Mouse (Mus musculus): ENCODE data around the gene Hid1. TPM values are rescaled to one million over a fixed set of nuclear protein-coding genes. Genes with fewer than 3 reads are reported as not detected.
A peak's percentile ranks its signal among the peaks of the same experiment; 100 is the strongest.

Hid1 gene
- total RNA-seq, 2 experiments from 2014 or later, result 1.0 to 1.2 TPM

DNA sequence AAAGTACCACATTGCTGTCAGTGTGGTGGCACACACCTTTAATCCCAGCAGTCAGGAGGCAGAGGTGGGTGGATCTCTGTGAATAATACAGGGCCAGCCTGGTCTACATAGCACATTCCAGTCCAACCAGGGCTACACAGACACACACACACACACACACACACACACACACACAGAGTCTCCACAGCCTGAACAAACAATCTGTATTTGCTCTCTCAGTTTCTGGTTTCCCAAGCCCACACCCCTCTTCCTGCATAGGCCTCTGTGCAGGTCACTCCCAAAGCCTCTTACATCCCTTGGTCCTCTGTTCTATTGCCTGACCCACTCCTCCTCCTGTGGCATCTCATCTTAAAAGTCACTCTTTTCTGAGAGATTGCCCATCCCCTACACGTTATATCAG, 4.5 kb upstream of the Hid1 start:
- H3K27ac ChIP-seq, result no peak overlapping the region
- DNase-seq, result no peak
- no peak for TF ChIP-seq CTCF (IDR thresholded peaks at IDR 0.05)
- H3K4me3 ChIP-seq, result no peak overlapping the region
- intact Hi-C loops (cut with DNase I), result no loop called here

DNA sequence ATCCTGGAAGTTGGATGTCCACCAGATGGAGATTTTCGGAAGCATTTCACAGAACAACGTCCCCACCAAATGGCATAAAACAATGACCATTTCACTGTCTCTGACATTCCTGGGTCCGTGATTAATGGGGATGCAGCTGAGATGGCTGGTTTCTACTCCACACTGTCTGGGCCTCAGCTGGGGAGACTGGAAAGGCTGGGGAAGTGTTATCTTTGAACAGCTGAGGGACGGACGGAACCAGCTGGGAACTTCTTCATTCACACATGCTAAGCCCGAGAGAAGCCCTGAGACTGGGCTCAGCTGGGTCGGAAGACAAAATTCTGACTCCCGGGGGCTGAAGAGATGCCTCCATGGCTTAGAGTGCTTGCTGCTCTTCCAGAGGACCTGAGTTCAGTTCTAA, 3.8 kb upstream of the Hid1 start:
- H3K27ac ChIP-seq, result no peak overlapping the region
- DNase-seq, result no peak
- intact Hi-C loops (cut with DNase I), result no loop called here
- H3K4me3 ChIP-seq, result no peak overlapping the region
- no peak for TF ChIP-seq CTCF (IDR thresholded peaks at IDR 0.05)

DNA sequence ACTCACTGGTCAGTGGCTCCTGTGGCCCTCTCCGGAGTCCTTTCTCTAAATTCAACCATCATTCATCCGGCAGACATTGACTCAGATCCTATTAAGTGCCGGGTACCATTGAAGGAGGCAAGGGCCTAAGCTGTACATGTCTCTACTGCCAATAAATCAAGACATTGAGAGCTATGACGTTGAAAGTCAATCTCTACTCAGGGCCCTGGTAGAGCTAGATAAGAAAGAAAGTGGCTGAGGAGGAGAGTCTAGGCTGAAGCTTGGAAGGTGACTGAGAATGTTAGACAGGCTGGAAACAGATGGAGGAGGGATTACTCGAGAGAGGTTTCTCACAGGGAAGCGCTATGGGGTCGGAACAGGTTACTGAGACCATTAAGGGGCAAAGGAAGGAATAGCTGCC, 2.8 kb upstream of the Hid1 start:
- no peak for DNase-seq
- intact Hi-C loops (cut with DNase I), result no loop called here
- TF ChIP-seq CTCF (IDR thresholded peaks at IDR 0.05), result no peak
- no peak overlapping the region for H3K4me3 ChIP-seq
- no peak overlapping the region for H3K27ac ChIP-seq

DNA sequence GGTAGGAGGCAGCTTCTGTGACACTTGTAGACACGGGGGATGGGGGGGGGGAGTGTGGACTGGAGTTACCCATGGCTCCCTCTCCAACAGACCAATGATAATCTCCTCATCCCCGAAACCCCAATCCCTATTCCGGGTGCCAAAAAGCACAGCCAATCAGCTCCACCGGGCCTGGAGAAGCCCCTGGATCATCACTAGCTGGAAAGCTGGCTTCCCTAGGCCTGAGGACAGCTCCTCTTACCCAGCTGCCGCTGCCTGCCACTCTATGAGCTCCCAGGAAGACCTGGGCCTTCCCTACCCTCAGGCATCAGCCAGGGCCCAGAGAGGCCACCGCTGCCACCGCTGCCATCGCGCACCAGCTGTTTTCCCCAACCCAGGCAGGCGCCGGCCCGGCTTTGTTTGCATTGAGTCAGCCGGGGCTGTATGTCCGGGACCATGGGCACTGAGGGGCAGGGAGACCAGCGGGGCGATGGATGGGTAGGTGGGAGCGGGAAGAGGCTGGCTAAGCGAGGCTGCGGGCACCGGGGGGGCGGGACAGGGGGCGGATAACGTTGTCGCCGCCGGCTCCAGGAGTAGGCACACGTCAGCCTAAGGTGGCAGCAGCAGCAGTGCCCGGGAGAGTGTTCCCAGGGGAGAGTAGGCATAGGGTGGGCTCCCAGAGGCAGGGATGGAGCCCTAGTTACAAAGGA, 706 bp downstream of the Hid1 start:
- TF ChIP-seq CTCF (IDR thresholded peaks at IDR 0.05), result no peak
- intact Hi-C loops (cut with DNase I), result no loop called here
- Histone ChIP-seq H3K27ac (peak overlapping the region; percentile 72), H3K4me3 (peak overlapping the region; percentile 86)
- DNase-seq, result no peak

DNA sequence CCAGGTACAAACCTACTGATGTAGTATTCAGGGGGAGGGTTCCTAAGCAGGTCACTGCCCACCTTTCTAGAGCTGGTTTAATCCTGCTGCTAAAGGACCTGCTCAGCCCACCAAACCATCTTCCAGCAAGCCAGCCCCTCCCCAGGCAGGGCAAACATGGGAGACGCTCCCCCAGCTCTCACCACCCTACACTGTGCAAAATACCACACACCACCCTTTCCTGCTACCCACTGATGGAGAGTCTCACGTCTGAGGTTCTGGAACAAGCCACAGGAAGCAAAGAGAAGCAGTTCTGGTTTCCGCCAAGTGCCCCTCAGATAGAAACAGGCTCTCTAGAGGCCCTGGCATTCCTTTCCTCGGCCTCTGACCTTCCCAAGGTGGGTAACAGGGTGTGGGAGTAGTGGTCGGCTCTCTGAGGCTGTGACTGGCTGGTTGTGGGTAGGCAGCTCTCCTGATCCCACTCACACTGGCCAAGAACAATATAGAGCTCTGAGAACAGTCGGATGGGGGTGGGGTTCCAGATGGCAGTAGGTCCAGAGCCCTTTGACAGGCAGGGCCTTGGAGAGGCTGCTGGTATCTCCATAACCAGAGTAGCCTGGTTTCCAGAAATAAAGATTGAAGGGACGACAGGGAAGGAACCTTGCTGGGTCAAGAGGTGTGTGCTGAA, 1.4 kb downstream of the Hid1 start:
- peak overlapping the region; percentile 86 for H3K4me3 ChIP-seq
- intact Hi-C loops (cut with DNase I), result no loop called here

DNA sequence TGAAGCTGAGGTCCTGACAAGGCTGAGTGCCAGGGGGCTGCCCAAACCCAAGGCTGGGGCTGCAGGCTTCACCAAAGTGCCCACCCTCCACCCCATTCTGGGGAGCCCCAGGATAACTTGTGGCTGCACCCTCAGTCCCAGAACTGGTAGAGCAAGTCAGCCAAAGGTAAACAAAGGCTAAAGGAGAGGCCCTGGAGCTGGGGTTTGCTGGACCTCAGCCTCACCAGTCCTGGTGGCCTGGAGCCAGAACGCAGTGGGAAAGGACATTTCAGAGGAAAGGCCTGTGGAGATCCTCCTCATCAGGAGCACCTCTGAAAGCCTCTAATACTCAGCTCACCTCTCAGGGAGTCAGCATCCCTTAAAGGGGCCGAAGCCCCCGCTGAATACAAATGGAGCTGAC, 3.4 kb downstream of the Hid1 start:
- TF ChIP-seq CTCF (IDR thresholded peaks at IDR 0.05), result no peak
- Histone ChIP-seq H3K4me3 (no peak overlapping the region), H3K27ac (no peak overlapping the region)
- intact Hi-C loops (cut with DNase I), result no loop called here
- DNase-seq, result no peak

More for the DNA sequence above, 1.4 kb downstream of the Hid1 start:
- TF ChIP-seq CTCF (IDR thresholded peaks at IDR 0.05), result no peak
- peak overlapping the region; percentile 25; the same call in 1 of the 2 replicates for H3K27ac ChIP-seq
- no peak for DNase-seq

DNA sequence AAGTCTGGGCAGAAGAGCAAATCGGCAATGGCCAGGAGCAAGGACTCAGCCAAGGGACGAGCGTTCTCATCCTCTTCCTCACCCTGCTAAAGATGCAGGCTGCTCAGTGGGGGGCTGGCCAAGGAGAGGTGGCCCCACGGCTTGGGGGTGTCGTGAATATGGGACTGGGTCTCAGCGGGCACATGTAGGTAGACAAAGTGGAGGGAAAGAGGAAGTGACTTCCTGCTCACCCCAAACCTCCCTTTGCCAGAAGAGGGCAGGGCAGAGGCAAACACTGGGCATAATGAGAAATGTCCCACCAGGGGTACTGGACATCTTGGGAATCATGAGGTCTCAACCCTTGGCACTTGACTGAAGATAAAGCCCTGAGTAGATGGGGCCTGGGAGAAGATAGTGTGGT, 7.8 kb downstream of the Hid1 start:
- 0 out of 2 replicates have a peak overlapping the region, but pooled peaks have one; percentile 16 for H3K27ac ChIP-seq
- intact Hi-C loops (cut with DNase I), result loop anchor here (2.0 to 5.0 kb wide), 2 partner anchors 68 to 115 kb away; partner anchors contain the start of gene Armc7
- TF ChIP-seq CTCF (IDR thresholded peaks at IDR 0.05), result no peak
- no peak overlapping the region for H3K4me3 ChIP-seq
- no peak for DNase-seq

DNA sequence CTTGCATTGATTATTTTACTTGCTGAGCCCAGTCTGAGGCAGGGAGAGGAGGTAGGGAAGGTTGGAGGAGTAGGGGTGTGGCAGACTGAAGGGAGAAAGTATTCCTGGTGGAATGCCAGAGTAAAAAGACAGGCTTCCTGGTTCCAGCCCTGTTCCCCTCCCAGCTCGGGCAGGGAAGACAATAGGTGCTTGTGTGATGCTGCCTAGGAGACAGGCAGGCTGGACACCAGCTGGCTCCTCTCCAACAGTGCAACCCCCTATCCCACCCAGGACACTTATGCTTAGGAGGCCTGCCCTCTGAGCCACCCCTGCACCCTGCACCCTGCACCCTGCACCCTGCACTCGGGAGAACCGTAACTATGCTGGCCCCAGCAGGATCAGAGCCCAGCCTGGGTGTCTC, 8.3 kb downstream of the Hid1 start:
- 0 out of 2 replicates have a peak overlapping the region, but pooled peaks have one; percentile 16 for H3K27ac ChIP-seq
- intact Hi-C loops (cut with DNase I), result loop anchor here (2.0 to 5.0 kb wide), 2 partner anchors 68 to 116 kb away; partner anchors contain the start of gene Armc7

DNA sequence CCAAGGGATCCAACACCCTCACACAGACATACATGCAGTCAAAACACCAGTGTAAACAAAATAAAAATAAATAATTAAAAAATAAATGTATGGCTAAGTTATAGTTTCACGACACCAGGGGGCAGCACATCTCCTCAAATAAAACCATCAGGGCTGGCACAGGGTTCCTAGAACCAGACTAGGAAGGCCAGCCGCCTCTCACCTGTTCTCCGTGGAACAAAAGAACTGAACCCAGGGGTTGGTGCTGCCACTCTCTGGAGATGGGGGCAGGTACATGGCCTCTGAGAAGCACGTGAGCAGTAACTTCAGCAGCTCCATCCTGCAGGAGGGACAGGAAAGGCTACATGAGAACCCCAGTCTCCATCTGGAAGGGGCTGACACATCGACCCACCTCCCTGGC, 9.1 kb downstream of the Hid1 start:
- peak; percentile 74 for TF ChIP-seq CTCF (IDR thresholded peaks at IDR 0.05)
- Histone ChIP-seq H3K27ac (no peak overlapping the region), H3K4me3 (no peak overlapping the region)
- DNase-seq, result peak; percentile 75
- intact Hi-C loops (cut with DNase I), result loop anchor here (2.0 to 5.0 kb wide), 2 partner anchors 69 to 116 kb away; partner anchors contain the start of gene Armc7

More for the DNA sequence above, 8.3 kb downstream of the Hid1 start:
- no peak overlapping the region for H3K4me3 ChIP-seq
- TF ChIP-seq CTCF (IDR thresholded peaks at IDR 0.05), result no peak
- DNase-seq, result no peak

DNA sequence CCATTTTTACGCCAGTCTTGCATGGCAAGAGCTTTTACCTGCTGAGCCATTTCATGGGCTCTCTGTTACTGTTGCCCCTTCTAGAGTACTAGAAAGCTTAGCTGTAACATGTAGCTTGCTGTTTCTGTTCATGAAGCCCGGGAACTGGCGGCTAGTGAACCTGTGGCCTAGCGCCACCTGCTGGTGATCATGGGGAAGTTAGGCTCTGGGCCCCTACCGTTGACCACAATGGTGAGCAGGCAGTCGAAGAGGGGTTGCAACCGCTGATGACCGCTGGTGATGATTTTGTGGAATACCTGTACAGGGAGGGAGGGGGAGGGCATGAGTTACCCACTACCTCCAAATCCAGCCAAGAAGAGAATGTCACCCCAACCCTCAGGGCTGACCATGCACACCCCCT, 13.4 kb downstream of the Hid1 start:
- Histone ChIP-seq H3K4me3 (no peak overlapping the region), H3K27ac (no peak overlapping the region)
- peak; percentile 93 for TF ChIP-seq CTCF (IDR thresholded peaks at IDR 0.05)
- peak; percentile 76 for DNase-seq
- intact Hi-C loops (cut with DNase I), result loop anchor here (1.0 kb wide), 1 partner anchor 32 kb away; the partner anchor contains the start of gene Ush1g

DNA sequence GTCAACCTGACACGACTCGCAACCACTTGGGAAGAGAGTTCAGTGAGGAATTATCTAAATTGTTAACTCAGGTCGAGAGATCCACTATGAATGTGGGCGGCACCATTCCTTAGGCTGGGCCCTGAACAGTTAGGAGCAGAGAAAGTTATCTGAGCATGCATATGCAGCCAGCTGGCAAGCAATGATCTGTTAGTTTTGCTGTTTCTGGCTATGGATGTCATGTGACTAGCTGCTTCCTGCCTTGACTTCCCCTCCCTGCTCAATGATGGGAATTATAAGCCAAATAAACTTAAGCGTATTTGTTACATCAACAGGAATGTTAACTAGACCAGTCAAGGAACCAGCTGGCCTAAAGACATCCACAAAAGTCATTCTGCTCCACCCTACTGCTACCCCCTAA, 14.2 kb downstream of the Hid1 start:
- intact Hi-C loops (cut with DNase I), result no loop called here
- DNase-seq, result no peak
- Histone ChIP-seq H3K27ac (no peak overlapping the region), H3K4me3 (no peak overlapping the region)
- no peak for TF ChIP-seq CTCF (IDR thresholded peaks at IDR 0.05)

DNA sequence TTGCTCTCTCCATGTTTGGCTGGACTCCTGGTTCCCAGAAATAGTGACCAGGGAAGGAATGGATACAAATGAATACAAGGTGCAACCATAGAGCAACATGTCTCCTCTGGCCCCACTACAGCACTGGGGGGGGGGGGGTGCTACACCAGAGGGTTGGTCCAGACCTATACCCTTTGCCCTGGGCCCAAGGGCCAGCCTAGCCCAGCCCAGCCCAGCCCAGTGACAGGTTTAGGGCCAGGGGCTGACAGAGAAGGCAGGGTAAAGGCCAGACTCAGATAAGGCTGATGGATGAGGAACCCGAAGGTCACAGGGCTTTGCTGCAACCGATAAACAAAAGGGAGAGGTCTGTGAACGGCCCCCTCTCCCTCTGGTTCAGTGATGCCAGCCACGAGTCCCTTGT, 17.6 kb downstream of the Hid1 start:
- DNase-seq, result no peak
- Histone ChIP-seq H3K27ac (no peak overlapping the region), H3K4me3 (no peak overlapping the region)
- intact Hi-C loops (cut with DNase I), result no loop called here
- TF ChIP-seq CTCF (IDR thresholded peaks at IDR 0.05), result no peak

DNA sequence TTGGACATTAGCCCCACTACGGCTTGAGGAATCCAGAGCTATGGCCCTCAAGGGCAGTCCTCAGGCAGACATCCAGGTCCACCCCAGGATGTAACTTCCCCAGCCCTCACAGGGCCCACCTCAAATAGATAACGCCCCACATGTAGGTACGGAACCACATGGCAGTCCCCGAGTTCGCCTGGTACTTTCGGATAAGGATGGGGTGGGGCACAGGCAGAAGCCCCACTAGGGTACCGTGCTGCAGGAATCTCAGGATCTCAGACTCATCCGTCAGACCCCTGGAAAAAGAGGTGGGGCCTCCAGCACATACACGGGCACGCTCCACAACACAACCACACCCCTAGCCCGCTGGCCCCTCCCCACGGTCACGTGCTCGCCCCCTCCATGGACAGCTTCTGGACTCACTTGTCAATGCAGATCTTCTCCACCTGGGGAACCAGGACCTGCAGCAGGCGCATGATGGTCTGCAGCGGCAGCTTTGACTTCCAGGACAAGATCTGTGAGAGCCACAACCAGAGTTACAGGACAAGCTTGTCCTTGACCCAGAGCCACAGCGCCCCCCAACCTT, 18.8 kb downstream of the Hid1 start:
- DNase-seq, result no peak
- intact Hi-C loops (cut with DNase I), result no loop called here
- Histone ChIP-seq H3K4me3 (no peak overlapping the region), H3K27ac (no peak overlapping the region)
- no peak for TF ChIP-seq CTCF (IDR thresholded peaks at IDR 0.05)
